Mouse (Mus musculus) liver, embryonic 16.5 days (tissue): Measurements from ENCODE around the gene Nup214. TPM values are rescaled to one million over a fixed set of nuclear protein-coding genes. Genes with fewer than 3 reads are reported as not detected.

Experiments
- ATAC-seq: fragments of 200-750 bp; cut with Nextera tagmentation; 2 replicates; pipeline ENCODE4 v1.8.0; 2017; ENCODE audit warnings: low read depth, mild to moderate bottlenecking, moderate number of reproducible peaks, moderate library complexity
- H3K27ac ChIP-seq: fragments of 300-500 bp; sonication (generic); 2 replicates; pipeline ENCODE4 v1.5.1; 2014; ENCODE audit warnings: mild to moderate bottlenecking, low read length
- H3K27me3 ChIP-seq: fragments of 300-500 bp; sonication (generic); 2 replicates; pipeline ENCODE4 v1.6.1; 2014; ENCODE audit warnings: low read depth, low read length, mixed read lengths; ENCODE audit not compliant: control insufficient read depth, insufficient read depth
- H3K36me3 ChIP-seq: fragments of 300-500 bp; sonication (generic); 2 replicates; pipeline ENCODE4 v1.6.1; 2014; ENCODE audit warnings: mild to moderate bottlenecking; ENCODE audit not compliant: control insufficient read depth, insufficient read depth
- H3K4me1 ChIP-seq: fragments of 300-500 bp; sonication (generic); 2 replicates; pipeline ENCODE4 v1.6.1; 2014; ENCODE audit warnings: low read depth, low read length, mixed read lengths; ENCODE audit not compliant: control insufficient read depth
- H3K4me2 ChIP-seq: fragments of 300-500 bp; sonication (generic); 2 replicates; pipeline ENCODE4 v1.6.1; 2014; ENCODE audit warnings: low read depth, low read length, mixed read lengths
- H3K4me3 ChIP-seq: fragments of 300-500 bp; sonication (generic); 2 replicates; pipeline ENCODE4 v1.5.1; 2014; ENCODE audit warnings: low read depth, mild to moderate bottlenecking, low read length
- H3K9ac ChIP-seq: fragments of 300-500 bp; sonication (generic); 2 replicates; pipeline ENCODE4 v1.6.1; 2014; ENCODE audit warnings: low read depth, low read length
- H3K9me3 ChIP-seq: fragments of 300-500 bp; sonication (generic); replicated peaks from 2 replicates; pipeline ENCODE4 v1.6.1; 2016; ENCODE audit warnings: low read length; ENCODE audit not compliant: control insufficient read depth
- WGBS: fragments of 180-500 bp; shearing (Covaris S2); extraction: QIAGEN DNeasy Blood & Tissue Kit; methylation state at CpG from one replicate; pipeline ENCODE4 v1.1.7; 2014; ENCODE audit not compliant: insufficient replicate concordance; 5-methylcytosine and 5-hydroxymethylcytosine counted together
- polyA plus RNA-seq: library from polyadenylated mRNA; unstranded; fragments of >200 nt; fragmentation: Nextera tagmentation; extraction: Ambion mirVana; gene quantifications from 2 replicates; pipeline ENCODE4 v1.2.1, GENCODE M21; 2015

The Nup214 gene
- polyA plus RNA-seq, 1 experiment from 2014 or later = 34.4 TPM

DNA sequence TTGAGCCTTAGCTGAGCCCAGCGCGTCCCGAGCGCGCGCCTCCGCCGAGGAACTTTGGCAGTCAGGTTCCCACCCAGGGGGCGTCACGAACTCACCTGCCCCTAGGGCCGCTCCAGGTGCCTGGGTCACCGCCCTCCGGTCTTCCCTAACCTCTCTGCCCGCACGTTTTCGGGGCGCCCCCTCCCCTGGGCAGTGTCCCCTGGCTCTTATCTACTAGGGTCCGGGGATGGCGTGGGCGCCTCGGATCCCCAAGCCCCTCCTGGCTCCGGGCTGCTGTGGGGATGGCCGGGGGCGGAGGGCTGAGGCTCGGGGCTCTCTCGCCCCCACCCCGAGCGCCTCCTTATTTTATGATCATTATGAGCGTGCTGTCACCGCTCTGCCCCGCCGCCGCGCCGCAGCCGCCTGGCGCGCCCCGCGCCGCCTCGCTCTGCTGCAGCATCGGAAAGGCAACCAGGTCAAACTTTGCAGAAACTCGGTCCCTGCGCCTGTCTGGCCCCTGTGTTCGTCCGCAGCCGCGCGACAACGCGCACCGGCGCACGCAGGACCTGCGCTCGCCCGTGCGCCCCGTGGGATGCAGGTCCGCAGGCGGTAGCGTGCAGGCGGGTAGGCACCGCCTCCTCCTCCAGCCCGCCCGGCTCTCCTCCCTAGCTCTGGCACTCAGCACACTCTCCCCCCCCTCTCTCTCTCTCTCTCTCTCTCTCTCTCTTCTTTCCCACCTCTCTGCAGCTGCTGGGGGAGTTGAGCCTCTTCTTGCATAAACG, 110.1 kb downstream of the Nup214 start, which contains the start of gene Fam78a:
Gene Fam78a (minus strand): TSS at position 747 of the 761 bp plus-strand sequence.
- H3K27me3 ChIP-seq = peaks cover 26% of the 10 kb centered on the region
- peak within 1 kb of the TSS; percentile 86 for H3K4me3 ChIP-seq
- H3K4me1 ChIP-seq = peaks cover 50% of the 10 kb centered on the region
- H3K9ac ChIP-seq = peak within 1 kb of the TSS; percentile 91
- peak within 1 kb of the TSS; percentile 100 for H3K4me2 ChIP-seq
- peak within 1 kb of the TSS; percentile 97 for H3K27ac ChIP-seq
- no peaks in the 10 kb centered on the region for H3K9me3 ChIP-seq
- no peaks in the 10 kb centered on the region for H3K36me3 ChIP-seq
- 0% methylated on average over 68 of the region's 68 CpGs for WGBS
- peak; percentile 62 for ATAC-seq

DNA sequence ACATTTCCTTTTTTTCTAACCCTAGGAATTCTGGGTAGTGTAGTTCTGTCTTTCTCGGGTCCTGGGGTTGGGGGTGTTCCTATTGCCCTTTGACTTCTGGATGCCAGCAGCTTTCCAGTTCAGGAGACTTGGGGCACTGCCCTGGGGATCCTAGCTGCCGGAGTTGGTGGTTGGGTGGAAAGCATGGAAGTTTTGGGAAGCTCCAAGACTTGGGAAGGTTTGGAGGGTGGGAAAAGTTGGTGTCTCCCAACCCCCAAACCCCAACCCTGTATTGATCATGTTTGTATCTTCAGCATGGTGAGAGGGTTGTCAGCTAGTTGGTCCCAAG, 110.6 kb downstream of the Nup214 start:
- Histone ChIP-seq H3K4me2 (peak overlapping the region; percentile 100), H3K36me3 (no peaks in the 10 kb centered on the region), H3K4me1 (peaks cover 47% of the 10 kb centered on the region), H3K27me3 (peaks cover 26% of the 10 kb centered on the region), H3K27ac (peak overlapping the region; percentile 97), H3K9me3 (no peaks in the 10 kb centered on the region), H3K9ac (peak overlapping the region; percentile 91), H3K4me3 (peak overlapping the region; percentile 86)
- ATAC-seq = no peak
- 26% methylated on average over 2 of the region's 2 CpGs for WGBS

DNA sequence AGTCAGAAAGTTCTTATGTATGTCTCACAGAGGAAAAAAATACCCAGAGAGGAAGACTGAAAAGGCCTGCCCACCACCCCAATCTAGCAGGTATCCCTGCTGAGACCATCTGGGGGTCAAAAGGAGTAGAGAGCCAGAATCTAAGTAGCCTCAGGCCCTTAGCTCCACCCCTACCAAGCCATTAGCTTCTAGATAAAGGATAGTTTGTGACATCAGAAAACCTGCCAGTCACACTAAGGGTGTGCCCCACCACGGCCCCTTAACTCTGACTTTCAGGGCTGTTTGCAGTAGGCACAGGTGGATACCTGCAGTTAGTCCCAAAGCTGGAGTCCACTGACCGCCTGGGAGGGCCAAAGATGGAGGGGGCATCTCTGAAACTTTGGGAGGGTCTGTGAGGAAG, 111.0 kb downstream of the Nup214 start:
- peak overlapping the region; percentile 86; the same call in 1 of the 2 replicates for H3K4me3 ChIP-seq

DNA sequence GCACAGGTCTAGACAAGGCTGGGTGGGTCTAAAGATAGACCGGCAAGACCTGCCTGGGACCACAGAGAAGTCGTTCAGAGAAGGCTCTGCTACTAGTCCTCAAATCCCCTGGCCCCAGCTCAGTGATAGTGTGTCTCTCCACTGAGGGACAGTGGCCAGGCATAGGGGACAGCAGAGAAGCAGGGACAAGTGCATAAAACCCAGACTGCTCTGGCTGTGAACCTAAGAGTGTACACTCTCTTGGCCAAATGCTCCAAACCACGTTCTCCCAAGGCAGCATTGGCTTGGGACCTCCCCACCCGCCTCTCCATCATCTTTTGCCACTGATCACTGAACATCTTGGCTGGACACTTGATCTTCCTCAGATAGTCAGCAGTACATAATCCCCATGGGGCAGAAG, 113.4 kb downstream of the Nup214 start:
- Histone ChIP-seq H3K4me2 (no peak overlapping the region), H3K4me3 (no peak overlapping the region), H3K27me3 (peaks cover 26% of the 10 kb centered on the region), H3K9ac (no peak overlapping the region), H3K9me3 (no peaks in the 10 kb centered on the region), H3K4me1 (peaks cover 33% of the 10 kb centered on the region), H3K36me3 (no peaks in the 10 kb centered on the region), H3K27ac (no peak overlapping the region)
- ATAC-seq = no peak
- 68% methylated on average over 4 of the region's 4 CpGs for WGBS

More for the DNA sequence above, 111.0 kb downstream of the Nup214 start:
- Histone ChIP-seq H3K9ac (peak overlapping the region; percentile 91), H3K27me3 (peaks cover 26% of the 10 kb centered on the region), H3K9me3 (no peaks in the 10 kb centered on the region), H3K27ac (peak overlapping the region; percentile 97), H3K4me1 (peaks cover 43% of the 10 kb centered on the region), H3K36me3 (no peaks in the 10 kb centered on the region), H3K4me2 (peak overlapping the region; percentile 100)
- ATAC-seq = peak; percentile 79
- 28% methylated on average over 2 of the region's 2 CpGs for WGBS

DNA sequence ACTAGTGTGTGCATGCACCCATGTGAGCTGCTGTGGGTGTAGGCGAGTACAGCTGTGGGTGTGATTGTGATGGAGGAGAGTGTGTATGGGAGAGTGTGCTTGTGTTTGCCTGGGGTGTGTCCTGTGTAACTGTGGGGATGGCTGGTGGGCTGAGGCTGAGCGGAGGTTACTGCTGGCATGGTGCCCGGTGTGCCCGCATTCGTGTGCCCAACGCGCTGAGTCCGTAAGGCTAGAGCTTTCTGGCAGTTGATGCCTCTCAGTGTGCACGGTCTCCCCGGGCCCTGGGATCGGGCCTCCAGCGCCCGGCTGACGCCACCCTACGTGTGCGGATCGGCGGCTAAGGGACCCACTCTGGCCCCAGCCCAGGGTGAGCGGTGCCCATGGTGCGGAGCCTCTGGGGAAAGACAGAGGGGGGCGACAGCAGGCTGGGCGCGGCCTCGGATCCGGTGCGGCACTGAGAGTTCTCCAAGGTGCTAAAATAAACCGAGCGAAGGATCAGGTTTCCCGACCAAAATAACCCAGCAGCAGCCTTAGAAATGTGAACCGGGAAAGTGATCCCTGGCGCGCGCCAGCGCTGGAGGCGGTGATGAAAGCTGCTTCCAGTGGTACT, 114.2 kb downstream of the Nup214 start:
- ATAC-seq = no peak
- H3K27me3 ChIP-seq = peaks cover 26% of the 10 kb centered on the region
- no peak overlapping the region for H3K4me3 ChIP-seq
- H3K4me1 ChIP-seq = peaks cover 33% of the 10 kb centered on the region
- no peak overlapping the region for H3K9ac ChIP-seq
- H3K27ac ChIP-seq = no peak overlapping the region
- peak overlapping the region; percentile 35 for H3K4me2 ChIP-seq
- H3K9me3 ChIP-seq = no peaks in the 10 kb centered on the region
- 10% methylated on average over 35 of the region's 35 CpGs for WGBS
- no peaks in the 10 kb centered on the region for H3K36me3 ChIP-seq

DNA sequence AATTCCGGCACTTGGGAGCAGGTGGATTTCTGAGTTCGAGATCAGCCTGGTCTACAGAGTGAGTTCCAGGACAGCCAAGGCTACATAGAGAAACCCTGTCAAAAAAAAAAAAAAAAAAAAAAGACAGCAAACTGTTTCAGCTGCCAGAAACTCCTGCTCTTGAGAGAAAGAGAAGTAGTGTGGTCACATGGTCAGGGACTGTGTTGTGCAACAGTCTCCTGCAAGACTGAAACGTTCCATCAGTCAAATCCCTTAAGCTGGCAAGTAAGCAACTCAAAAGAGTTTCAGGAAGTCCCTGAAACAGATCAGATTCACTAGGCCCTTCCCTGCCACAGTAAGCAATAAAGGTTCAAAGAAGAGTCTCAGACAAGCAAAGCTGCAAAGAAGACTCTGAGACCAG, 115.4 kb downstream of the Nup214 start:
- H3K9me3 ChIP-seq = no peaks in the 10 kb centered on the region
- no peak overlapping the region for H3K27ac ChIP-seq
- ATAC-seq = no peak
- H3K4me3 ChIP-seq = no peak overlapping the region
- peaks cover 26% of the 10 kb centered on the region for H3K27me3 ChIP-seq
- H3K4me1 ChIP-seq = peaks cover 36% of the 10 kb centered on the region
- WGBS = 47% methylated on average over 3 of the region's 3 CpGs
- no peak overlapping the region for H3K9ac ChIP-seq
- no peaks in the 10 kb centered on the region for H3K36me3 ChIP-seq
- no peak overlapping the region for H3K4me2 ChIP-seq

DNA sequence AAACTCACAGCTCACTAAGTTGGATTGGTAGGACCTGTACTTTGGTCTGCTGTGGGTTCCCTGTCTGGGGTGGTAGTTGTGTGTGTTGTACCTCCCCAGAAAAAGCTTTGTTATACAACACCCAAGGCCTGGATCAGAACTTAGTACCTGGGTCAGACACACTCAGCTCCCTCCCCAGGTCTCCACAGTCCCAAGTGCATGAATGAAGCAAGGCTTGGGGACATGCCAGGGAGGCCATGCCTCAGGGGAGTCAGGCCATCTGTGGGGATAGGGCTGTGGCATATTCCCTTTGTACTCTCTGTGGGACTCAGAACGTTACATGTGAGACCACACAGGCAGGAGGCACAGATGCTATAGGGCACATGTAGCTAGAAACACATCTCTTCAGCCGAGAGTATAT, 115.9 kb downstream of the Nup214 start:
- WGBS = 68% methylated on average over 2 of the region's 2 CpGs
- Histone ChIP-seq H3K9me3 (no peaks in the 10 kb centered on the region), H3K27me3 (peaks cover 26% of the 10 kb centered on the region), H3K4me3 (no peak overlapping the region), H3K4me2 (no peak overlapping the region), H3K27ac (no peak overlapping the region), H3K4me1 (peaks cover 32% of the 10 kb centered on the region), H3K9ac (no peak overlapping the region), H3K36me3 (no peaks in the 10 kb centered on the region)
- no peak for ATAC-seq

DNA sequence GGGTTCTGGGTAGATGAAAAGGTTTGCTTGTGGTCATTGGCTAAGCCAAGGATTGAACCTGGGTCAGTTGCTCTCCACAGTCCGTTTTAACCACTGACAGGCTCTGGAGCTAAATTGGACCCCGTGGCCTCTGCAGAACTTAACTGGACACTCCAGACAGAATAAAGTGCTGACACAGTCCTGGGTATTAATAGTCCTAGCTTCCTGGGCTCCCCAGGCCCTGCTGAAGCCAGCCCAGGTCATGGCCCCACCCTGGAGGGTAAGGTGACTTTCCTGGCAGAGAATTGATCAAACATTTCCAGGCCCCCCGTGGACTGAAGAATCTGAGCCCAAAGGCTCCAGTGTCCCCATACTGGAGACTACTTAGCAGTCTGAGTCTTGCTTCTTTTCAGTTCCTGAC, 117.7 kb downstream of the Nup214 start:
- Histone ChIP-seq H3K4me1 (peaks cover 28% of the 10 kb centered on the region), H3K9me3 (no peaks in the 10 kb centered on the region), H3K4me2 (no peak overlapping the region), H3K9ac (no peak overlapping the region), H3K27ac (no peak overlapping the region), H3K27me3 (peaks cover 24% of the 10 kb centered on the region), H3K36me3 (no peaks in the 10 kb centered on the region), H3K4me3 (no peak overlapping the region)
- ATAC-seq = no peak
- WGBS = 56% methylated on average over 3 of the region's 3 CpGs

DNA sequence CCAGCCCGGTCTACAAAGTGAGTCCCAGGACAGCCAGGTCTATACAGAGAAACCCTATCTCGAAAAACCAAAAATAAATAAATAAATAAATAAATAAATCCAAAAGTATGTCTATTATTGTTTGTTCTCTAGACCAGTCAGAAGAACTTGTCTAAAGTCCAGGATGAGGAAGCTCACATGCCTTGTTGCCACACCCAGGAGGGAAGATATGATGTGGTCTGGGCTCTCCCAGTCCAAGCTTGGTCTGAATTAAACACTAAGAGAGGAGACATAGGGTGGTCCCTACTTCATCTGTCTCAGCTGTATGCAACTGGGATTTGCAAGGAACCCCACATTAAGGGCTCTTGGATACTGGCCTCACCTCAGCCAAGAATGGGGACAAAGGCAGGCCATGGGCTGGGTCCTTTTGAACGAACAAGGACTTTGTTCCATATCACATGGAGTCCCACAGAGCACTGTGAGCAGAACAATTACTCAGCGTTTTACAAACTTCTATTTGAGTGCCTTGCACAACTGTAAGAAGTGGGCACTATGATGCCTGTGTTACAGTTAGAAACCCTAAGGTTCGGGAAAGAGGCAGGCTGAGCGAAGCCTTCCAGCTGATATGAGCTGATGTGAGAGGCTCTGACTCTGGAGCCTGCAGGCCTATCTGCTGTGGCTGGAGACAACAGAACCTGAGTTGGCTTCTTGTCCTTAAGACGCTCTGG, 119.9 kb downstream of the Nup214 start:
- 56% methylated on average over 7 of the region's 7 CpGs for WGBS
- Histone ChIP-seq H3K9me3 (no peaks in the 10 kb centered on the region), H3K27ac (no peak overlapping the region), H3K4me1 (peaks cover 25% of the 10 kb centered on the region), H3K4me3 (no peak overlapping the region), H3K4me2 (no peak overlapping the region), H3K9ac (no peak overlapping the region), H3K27me3 (peaks cover 2% of the 10 kb centered on the region), H3K36me3 (no peaks in the 10 kb centered on the region)
- 0 out of 2 replicates have a peak, but pooled peaks have one; percentile 10 for ATAC-seq
